ENCODE assay signal across 24 mouse cellular contexts in genomic region chr3:54431663-54432062, GRCm38 (mm10).
DNase-seq lines count a peak whose midpoint lies in the region; ATAC-seq and TF ChIP-seq lines count a peak whose summit lies in the region.
"Had no signal": no experiment of that assay in that cellular context is flagged by ENCODE, and none has a peak within 500 bp of the region (broad histone marks: within the 10 kb centered on the region; RNA-seq: fewer than 3 reads in every experiment).

No protein-coding gene starts in this region.

- H3K9me3 ChIP-seq in embryonic facial prominence, embryonic 14.5 days (ENCODE audit: control insufficient read depth, low read length), result no peaks in the 10 kb centered on the region
- H3K9me3 ChIP-seq in embryonic facial prominence, embryonic 10.5 days, result no peaks in the 10 kb centered on the region
- no peaks in the 10 kb centered on the region for H3K9me3 ChIP-seq in liver, postnatal 0 days (ENCODE audit: low read length)
- H3K9me3 ChIP-seq: forebrain, embryonic 12.5 days; heart, embryonic 15.5 days; hindbrain, embryonic 12.5 days had no signal

- TF ChIP-seq CTCF in liver, adult 2 months (IDR thresholded peaks at IDR 0.05; ENCODE audit: low read depth, low read length), result no peak
- TF ChIP-seq CTCF in liver, postnatal 0 days (IDR thresholded peaks at IDR 0.05; ENCODE audit: low read depth), result no peak
- no peak for TF ChIP-seq CTCF in Patski (IDR thresholded peaks at IDR 0.05)

- no peaks in the 10 kb centered on the region for H3K36me3 ChIP-seq in embryonic facial prominence, embryonic 14.5 days (ENCODE audit: control insufficient read depth, insufficient read depth, low read length)
- H3K36me3 ChIP-seq in embryonic facial prominence, embryonic 10.5 days (replicated peaks), result no peaks in the 10 kb centered on the region
- no peaks in the 10 kb centered on the region for H3K36me3 ChIP-seq in liver, adult 2 months (ENCODE audit: control insufficient read depth, insufficient read depth, low read length)
- H3K36me3 ChIP-seq in liver, postnatal 0 days (replicated peaks; ENCODE audit: insufficient read depth, low read length), result no peaks in the 10 kb centered on the region
- H3K36me3 ChIP-seq: forebrain, embryonic 12.5 days; heart, embryonic 15.5 days; hindbrain, embryonic 12.5 days had no signal

- WGBS in embryonic facial prominence, embryonic 14.5 days, result 78% methylated on average over 4 of the region's 4 CpGs
- WGBS in embryonic facial prominence, embryonic 10.5 days, result 76% methylated on average over 4 of the region's 4 CpGs
- WGBS in liver, adult 2 months, result 80% methylated on average over 4 of the region's 4 CpGs
- 74% methylated on average over 4 of the region's 4 CpGs for WGBS in liver, postnatal 0 days (ENCODE audit: insufficient replicate concordance)

- H3K4me2 ChIP-seq in embryonic facial prominence, embryonic 14.5 days (ENCODE audit: low read depth, low read length), result no peak overlapping the region
- H3K4me2 ChIP-seq in liver, postnatal 0 days (ENCODE audit: low read depth, low read length), result no peak overlapping the region
- H3K4me2 ChIP-seq: forebrain, embryonic 12.5 days; heart, embryonic 11.5 days; heart, embryonic 15.5 days; hindbrain, embryonic 12.5 days had no signal

- H3K4me1 ChIP-seq in embryonic facial prominence, embryonic 14.5 days (ENCODE audit: control insufficient read depth, insufficient read depth, low read length), result peaks cover 3% of the 10 kb centered on the region; the same call in 1 of the 2 replicates
- H3K4me1 ChIP-seq in embryonic facial prominence, embryonic 10.5 days, result no peaks in the 10 kb centered on the region
- no peaks in the 10 kb centered on the region for H3K4me1 ChIP-seq in liver, adult 2 months (ENCODE audit: control insufficient read depth, insufficient read depth, low read length)
- H3K4me1 ChIP-seq in liver, postnatal 0 days (ENCODE audit: insufficient read depth), result no peaks in the 10 kb centered on the region
- H3K4me1 ChIP-seq: forebrain, embryonic 12.5 days; hindbrain, embryonic 12.5 days had no signal

- H3K4me3 ChIP-seq in embryonic facial prominence, embryonic 14.5 days (ENCODE audit: low read depth, low read length), result no peak overlapping the region
- H3K4me3 ChIP-seq in embryonic facial prominence, embryonic 10.5 days, result no peak overlapping the region
- H3K4me3 ChIP-seq in liver, adult 2 months (ENCODE audit: insufficient read depth, low read depth, low read length), result no peak overlapping the region
- no peak overlapping the region for H3K4me3 ChIP-seq in liver, postnatal 0 days (ENCODE audit: low read depth, low read length)
- H3K4me3 ChIP-seq: forebrain, embryonic 12.5 days; gastrocnemius, adult 2 months; heart, embryonic 15.5 days; hindbrain, embryonic 12.5 days had no signal

- POLR2A ChIA-PET in Patski (lab: Charles Lee), result no interaction called here

- in situ Hi-C loops in Patski (cut with MboI; ENCODE audit: low pct_unique_long_range_greater_than_20kb), result no loop called here

- no peak for TF ChIP-seq EP300 in liver, postnatal 0 days (IDR thresholded peaks at IDR 0.05; ENCODE audit: low read depth)

- H3K9ac ChIP-seq in embryonic facial prominence, embryonic 14.5 days (ENCODE audit: low read depth, low read length), result no peak overlapping the region
- no peak overlapping the region for H3K9ac ChIP-seq in liver, adult 2 months (ENCODE audit: low read depth, low read length)
- no peak overlapping the region for H3K9ac ChIP-seq in liver, postnatal 0 days (replicated peaks)
- H3K9ac ChIP-seq: forebrain, embryonic 12.5 days; forebrain, postnatal 0 days; heart, embryonic 15.5 days; hindbrain, embryonic 12.5 days had no signal

- no peaks in the 10 kb centered on the region for H3K27me3 ChIP-seq in embryonic facial prominence, embryonic 14.5 days (replicated peaks; ENCODE audit: control insufficient read depth, insufficient read depth, low read length)
- H3K27me3 ChIP-seq in embryonic facial prominence, embryonic 10.5 days (replicated peaks; ENCODE audit: low read depth, poor library complexity, severe bottlenecking), result no peaks in the 10 kb centered on the region
- H3K27me3 ChIP-seq in liver, adult 2 months (ENCODE audit: control insufficient read depth, insufficient read depth, low read length), result no peaks in the 10 kb centered on the region
- no peaks in the 10 kb centered on the region for H3K27me3 ChIP-seq in liver, postnatal 0 days (ENCODE audit: insufficient read depth, low read length)
- H3K27me3 ChIP-seq in Patski, result no peaks in the 10 kb centered on the region
- H3K27me3 ChIP-seq: CH12.LX; forebrain, embryonic 12.5 days; heart, embryonic 15.5 days; hindbrain, embryonic 12.5 days had no signal

- intact Hi-C loops in left cerebral cortex, postnatal 4 days (cut with DNase I), result no loop called here

- no peak for ATAC-seq in embryonic facial prominence, embryonic 14.5 days (ENCODE audit: low read depth)
- ATAC-seq in liver, postnatal 0 days, result no peak
- peak; percentile 92 for ATAC-seq in Patski
- ATAC-seq: forebrain, postnatal 0 days; hindbrain, embryonic 16.5 days; inflammation-experienced regulatory T-cells, adult 6 months had no signal

- no peak for TF ChIP-seq POLR2A in liver, adult 2 months (IDR thresholded peaks at IDR 0.05; ENCODE audit: extremely low read depth, insufficient read depth, low read length)

- no peaks in the 10 kb centered on the region for H3K79me2 ChIP-seq in liver, adult 2 months (ENCODE audit: control insufficient read depth, insufficient read depth, low read length)

- CTCF ChIA-PET in Patski (lab: Charles Lee), result interaction anchor here (0.7 to 1.7 kb wide), 7 partner anchors 9 to 67 kb away, joined by 3 to 6 read pairs (median 3); no protein-coding TSS in a partner anchor

- no peak overlapping the region for H3K27ac ChIP-seq in embryonic facial prominence, embryonic 14.5 days (replicated peaks; ENCODE audit: low read depth, low read length)
- H3K27ac ChIP-seq in embryonic facial prominence, embryonic 10.5 days (replicated peaks), result no peak overlapping the region
- H3K27ac ChIP-seq in liver, adult 2 months (replicated peaks; ENCODE audit: insufficient read depth, low read depth, low read length), result no peak overlapping the region
- H3K27ac ChIP-seq in liver, postnatal 0 days (ENCODE audit: low read depth), result no peak overlapping the region
- H3K27ac ChIP-seq: forebrain, embryonic 12.5 days; gastrocnemius, adult 2 months; hindbrain, embryonic 12.5 days had no signal

- DNase-seq in embryonic facial prominence, embryonic 14.5 days (ENCODE audit: low spot score), result peak; percentile 26
- DNase-seq in embryonic facial prominence, embryonic 10.5 days (ENCODE audit: low spot score), result no peak
- peak; percentile 9 for DNase-seq in liver, adult 2 months (ENCODE audit: extremely low read depth, low read depth, low spot score)
- DNase-seq in liver, postnatal 0 days, result no peak
- DNase-seq in 3T3-L1 (ENCODE audit: low read depth, low spot score), result peak; percentile 84
- peak; percentile 65 for DNase-seq in Patski (ENCODE audit: low read depth, low spot score)
- no peak for DNase-seq in layer of hippocampus, postnatal 14 days (ENCODE audit: low spot score in 2 of 2)
- no peak for DNase-seq in left cerebral cortex, postnatal 4 days
- DNase-seq: adrenal gland, postnatal 10 days; cerebellum, adult 11 months; cerebellum, adult 9-10 months; cerebellum, postnatal 25 days; forebrain, postnatal 0 days; gastrocnemius, adult 2 months; gastrocnemius, postnatal 25 days; heart, postnatal 4 days; kidney, adult 11 months had no signal

Comparison
In these comparisons a context has a peak if more than half of its experiments do, and no peak if none do; other contexts are left out.
1. DNase-seq: peak in embryonic facial prominence, embryonic 14.5 days (single experiment), liver, adult 2 months (single experiment), 3T3-L1 (single experiment) and Patski (single experiment); none in embryonic facial prominence, embryonic 10.5 days (single experiment), liver, postnatal 0 days (single experiment), layer of hippocampus, postnatal 14 days (0 of 2) and left cerebral cortex, postnatal 4 days (single experiment).